Mouse (Mus musculus): ENCODE measurements around the gene Vgll4.

DNA sequence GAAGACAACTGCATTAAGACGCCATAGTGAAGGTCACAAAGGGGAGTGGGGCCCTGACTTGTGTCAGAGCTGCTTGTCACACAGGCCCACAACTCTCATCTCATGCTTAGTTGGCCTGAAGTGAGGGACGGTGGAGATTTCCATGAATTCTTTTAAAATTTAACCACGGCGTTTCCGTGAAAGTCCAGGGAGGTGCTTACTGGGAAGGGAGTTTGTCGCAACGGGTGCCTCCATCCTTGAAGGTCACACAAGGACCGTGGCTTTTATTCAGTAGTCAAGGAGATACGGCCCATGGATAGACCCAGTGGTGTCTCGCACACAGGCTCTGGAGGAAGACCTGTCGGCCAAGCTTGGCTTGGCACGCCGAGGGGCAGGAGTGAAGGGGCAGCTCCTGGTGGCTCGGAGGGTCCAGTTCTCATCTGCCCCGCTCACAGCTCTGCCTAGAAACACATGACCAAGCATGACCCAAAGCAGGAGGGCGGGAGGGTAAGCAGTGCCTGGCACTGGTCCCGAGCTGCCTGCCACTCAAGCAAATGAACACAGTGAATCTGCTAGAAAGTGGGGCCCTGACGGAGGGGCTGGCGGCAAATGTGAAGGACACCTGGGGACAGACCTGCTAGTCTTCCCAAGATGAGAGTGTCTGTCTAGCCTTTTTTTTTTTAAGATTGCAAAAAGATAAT is 90.8 kb downstream of the Vgll4 start:
- TF ChIP-seq POLR2A (IDR thresholded peaks at IDR 0.05; ENCODE audit: extremely low read depth, insufficient read depth, low read length) (no peak), CTCF (IDR thresholded peaks at IDR 0.05; ENCODE audit: extremely low read depth, insufficient read depth, low read length) (no peak)

All from cortical plate, adult 2 months (tissue).